Mouse (Mus musculus): ENCODE measurements around the gene Prdm10.

Gene Prdm10

GRCm38 (mm10) chr9:31363698-31364609 lies 83.6 kb downstream of the Prdm10 start:
- DNase-seq (ENCODE audit: low spot score): no peak

- DNase-seq (ENCODE audit: low spot score): no peak
Measured at GRCm38 (mm10) chr9:31365086-31365485, 84.7 kb downstream of the Prdm10 start.

GRCm38 (mm10) chr9:31371740-31372139 lies 91.4 kb downstream of the Prdm10 start:
- no peak for DNase-seq (ENCODE audit: low spot score)

GRCm38 (mm10) chr9:31376661-31377060 lies 96.3 kb downstream of the Prdm10 start:
- DNase-seq (ENCODE audit: low spot score): no peak

- no peak for DNase-seq (ENCODE audit: low spot score)
Measured at GRCm38 (mm10) chr9:31384786-31385499, 104.6 kb downstream of the Prdm10 start.

GRCm38 (mm10) chr9:31385500-31385869 lies 105.1 kb downstream of the Prdm10 start:
- no peak for DNase-seq (ENCODE audit: low spot score)

GRCm38 (mm10) chr9:31385947-31386354 lies 105.6 kb downstream of the Prdm10 start, which contains the start of gene Nfrkb:
Gene Nfrkb, plus strand, starts transcription at chr9:31386192.
- DNase-seq (ENCODE audit: low spot score): peak; percentile 96

- DNase-seq (ENCODE audit: low spot score): no peak
Measured at GRCm38 (mm10) chr9:31386368-31387180, 106.2 kb downstream of the Prdm10 start.

GRCm38 (mm10) chr9:31387206-31387605 lies 106.9 kb downstream of the Prdm10 start:
- no peak for DNase-seq (ENCODE audit: low spot score)

GRCm38 (mm10) chr9:31400441-31400840 lies 120.1 kb downstream of the Prdm10 start:
- peak; percentile 84 for DNase-seq (ENCODE audit: low spot score)

- no peak for DNase-seq (ENCODE audit: low spot score)
Measured at GRCm38 (mm10) chr9:31404311-31404710, 124.0 kb downstream of the Prdm10 start.

GRCm38 (mm10) chr9:31405217-31405616 lies 124.9 kb downstream of the Prdm10 start:
- DNase-seq (ENCODE audit: low spot score): peak; percentile 42

- no peak for DNase-seq (ENCODE audit: low spot score)
Measured at GRCm38 (mm10) chr9:31412165-31412564, 131.8 kb downstream of the Prdm10 start.

GRCm38 (mm10) chr9:31418821-31419220 lies 138.5 kb downstream of the Prdm10 start:
- no peak for DNase-seq (ENCODE audit: low spot score)

GRCm38 (mm10) chr9:31422143-31422542 lies 141.8 kb downstream of the Prdm10 start:
- DNase-seq (ENCODE audit: low spot score): no peak

GRCm38 (mm10) chr9:31428971-31429370 lies 148.6 kb downstream of the Prdm10 start:
- no peak for DNase-seq (ENCODE audit: low spot score)

- DNase-seq (ENCODE audit: low spot score): no peak
Measured at GRCm38 (mm10) chr9:31430011-31430410, 149.7 kb downstream of the Prdm10 start.
